Mouse (Mus musculus) monocyte, adult 2 months (primary cell): ENCODE results near the gene Gsc.

Experiments used
- DNase-seq, 2 experiments: peaks; one replicate each; pipeline ENCODE4 v3.0.0; 2022; ENCODE audit warnings: low spot score in 2 of 2, low read depth in 1 of 2

Gsc gene

GRCm38 (mm10) chr12:104472601-104473424 is at the start of gene Gsc:
Gene Gsc (minus strand): TSS chr12:104473330.
- DNase-seq: no peak

DNA sequence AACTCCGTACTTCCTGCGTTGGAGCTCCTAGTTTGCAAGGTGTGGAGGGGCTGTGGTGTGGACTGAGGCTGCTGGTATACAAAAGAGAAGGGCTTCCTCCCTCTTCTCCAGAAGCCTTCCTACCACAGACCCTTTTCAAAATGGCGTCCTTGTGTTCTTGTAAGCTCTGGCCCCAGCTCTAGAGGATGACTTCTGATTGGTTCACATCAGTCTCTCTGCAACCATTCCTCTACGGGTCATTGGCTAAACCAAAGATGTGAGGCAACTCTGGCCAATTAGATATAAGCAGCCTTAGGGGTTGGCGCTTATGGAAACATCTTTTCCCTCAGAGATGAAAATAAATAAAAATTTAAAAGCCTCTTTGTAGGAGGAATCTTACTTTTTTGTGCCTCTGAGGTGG is 46.6 kb upstream of the Gsc start:
- no peak for DNase-seq

- DNase-seq: no peak
Observed at GRCm38 (mm10) chr12:104507911-104508310, 34.8 kb upstream of the Gsc start.

DNA sequence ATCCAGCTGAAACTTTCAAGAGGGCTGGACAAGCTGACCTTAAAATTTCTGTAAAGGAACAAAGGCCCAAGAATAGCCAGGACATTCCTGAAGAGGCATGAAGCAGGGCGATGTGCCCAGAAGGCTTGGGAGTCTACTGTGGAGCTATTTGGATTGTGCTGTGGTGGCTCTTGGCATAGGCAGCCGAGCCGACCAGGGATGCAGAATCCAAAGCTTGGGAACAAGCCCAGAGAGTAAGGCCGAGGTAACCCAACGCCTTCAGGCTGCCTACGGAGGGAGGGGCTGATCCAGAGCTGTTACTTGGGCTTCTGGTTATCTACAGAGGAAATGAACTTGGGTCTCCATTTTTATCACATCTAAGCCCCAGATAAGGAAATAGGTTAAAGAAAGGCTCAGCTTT is 18.9 kb upstream of the Gsc start:
- DNase-seq: no peak

GRCm38 (mm10) chr12:104486205-104486604 is 13.1 kb upstream of the Gsc start:
- no peak for DNase-seq

GRCm38 (mm10) chr12:104485161-104485560 is 12.0 kb upstream of the Gsc start:
- DNase-seq: no peak

- DNase-seq: no peak
Observed at GRCm38 (mm10) chr12:104481007-104481406, 7.9 kb upstream of the Gsc start.

- no peak for DNase-seq
Observed at GRCm38 (mm10) chr12:104478193-104478592, 5.1 kb upstream of the Gsc start.

- DNase-seq: no peak
Observed at GRCm38 (mm10) chr12:104477501-104477900, 4.4 kb upstream of the Gsc start.

DNA sequence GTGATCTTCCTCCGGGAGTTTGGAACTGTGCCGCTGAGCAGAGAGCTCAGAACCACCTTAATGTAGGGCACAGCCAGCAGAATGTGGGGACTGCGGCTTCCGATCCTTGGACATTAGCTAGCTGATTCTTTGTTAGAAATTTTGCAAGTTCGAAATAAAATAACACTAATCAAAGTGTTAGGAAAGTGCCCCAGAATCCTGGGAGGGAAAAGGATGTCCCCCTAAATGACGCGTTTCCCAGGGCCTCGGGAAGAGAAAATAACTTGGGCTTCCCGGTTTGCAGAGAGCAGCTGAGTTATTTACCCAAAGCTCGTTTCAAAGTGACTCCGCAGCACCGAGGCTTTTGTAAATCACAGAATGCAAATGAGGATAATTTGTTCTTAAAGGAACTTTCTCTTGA is 3.9 kb upstream of the Gsc start:
- no peak for DNase-seq

- no peak for DNase-seq
Observed at GRCm38 (mm10) chr12:104475946-104476345, 2.8 kb upstream of the Gsc start.

DNA sequence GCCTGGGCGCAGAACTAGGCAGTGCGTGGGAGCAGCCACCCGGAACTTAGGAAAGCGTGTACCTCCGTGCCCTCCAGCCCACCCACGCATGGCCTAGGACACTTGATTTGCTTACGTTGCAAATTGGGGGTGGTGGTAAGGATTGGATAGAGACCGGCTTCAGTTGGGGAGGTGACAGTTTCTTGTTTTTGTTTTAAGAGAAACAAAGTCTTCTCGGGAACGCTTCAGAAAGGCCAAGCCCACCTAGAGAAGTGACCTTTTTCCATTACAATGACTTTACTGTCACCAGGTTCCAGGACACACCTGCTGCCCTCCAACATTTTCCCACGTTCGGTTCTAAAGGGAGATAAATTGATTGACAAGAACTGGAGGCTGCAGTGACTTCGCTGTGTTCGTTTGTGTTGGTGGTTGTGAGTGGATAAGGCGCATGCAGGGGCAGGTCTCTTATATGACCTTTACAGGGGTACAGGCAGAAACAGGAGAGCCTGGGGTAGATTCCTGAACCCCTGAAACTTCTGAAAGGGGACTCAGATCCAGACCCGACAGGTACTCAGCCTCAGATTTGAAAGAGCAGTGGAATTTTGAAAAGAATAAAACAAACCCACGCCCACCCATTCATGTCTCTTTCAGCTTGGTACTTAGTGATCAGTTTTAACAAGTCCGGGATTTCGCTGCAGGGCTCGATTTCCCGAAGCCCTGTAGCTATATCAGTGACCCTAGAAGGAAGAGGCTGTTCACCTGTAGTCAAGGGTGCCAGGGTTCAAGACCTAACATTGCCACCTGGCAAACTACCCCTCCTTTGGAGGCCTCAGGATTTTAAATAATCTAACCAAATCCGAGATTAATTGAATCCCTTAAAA is 2.0 kb upstream of the Gsc start:
- no peak for DNase-seq

DNA sequence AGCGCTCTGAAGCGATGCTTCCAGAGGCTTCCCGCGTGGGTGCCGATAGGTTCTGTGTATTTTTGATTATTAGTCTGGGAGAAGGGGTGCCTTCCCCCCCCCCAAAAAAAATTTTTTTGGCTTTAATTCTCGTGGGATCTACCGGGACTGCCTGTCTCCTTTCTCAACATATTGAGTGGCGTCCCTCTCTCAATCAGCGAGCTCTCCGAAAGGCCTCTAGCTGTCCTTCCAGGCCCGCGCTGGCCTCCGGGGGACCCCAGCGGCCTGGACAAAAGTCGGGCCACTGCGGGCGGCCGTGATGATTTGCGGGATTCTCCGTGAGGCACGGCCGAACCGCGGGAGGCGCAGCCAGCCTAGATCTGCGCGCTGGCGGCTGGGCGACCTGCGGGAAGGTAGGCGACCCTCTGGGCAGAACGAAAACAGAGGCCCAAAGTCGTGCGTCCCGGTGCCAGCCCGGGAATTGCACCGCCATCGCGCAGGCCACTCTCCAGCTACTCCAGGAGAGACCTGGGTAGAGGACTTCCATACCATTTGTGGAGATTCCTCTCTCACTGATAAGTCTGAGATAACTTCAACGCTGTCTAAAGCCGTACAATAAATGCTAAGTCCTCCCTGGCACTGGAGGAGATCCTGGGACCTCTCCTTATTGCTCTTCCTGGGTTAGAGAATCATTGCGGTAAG is 1.2 kb upstream of the Gsc start:
- no peak for DNase-seq

DNA sequence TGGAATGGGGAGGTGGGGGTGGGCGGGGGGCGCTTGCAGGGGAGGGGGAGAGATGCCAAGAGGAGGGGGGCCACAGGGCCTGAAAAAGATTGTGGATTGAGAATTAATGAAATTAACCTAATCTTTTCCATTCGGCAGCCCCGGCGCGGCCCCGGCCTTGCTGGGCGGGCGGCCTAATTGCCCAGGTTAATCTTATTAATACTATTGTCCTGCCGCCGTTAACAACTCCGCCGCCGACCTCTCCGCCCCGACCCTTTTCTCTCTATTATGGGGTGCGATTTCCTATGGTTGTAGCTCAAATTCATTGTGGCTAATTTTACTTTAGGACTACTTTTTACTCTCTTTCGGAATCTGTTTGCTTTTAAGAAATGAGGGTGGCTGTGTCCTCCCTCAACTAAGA is 362 bp upstream of the Gsc start:
- DNase-seq: no peak

GRCm38 (mm10) chr12:104472218-104472525 is 958 bp downstream of the Gsc start:
- DNase-seq: no peak

- DNase-seq: peak; percentile 11 to 21
Observed at GRCm38 (mm10) chr12:104471351-104472217, 1.5 kb downstream of the Gsc start.

DNA sequence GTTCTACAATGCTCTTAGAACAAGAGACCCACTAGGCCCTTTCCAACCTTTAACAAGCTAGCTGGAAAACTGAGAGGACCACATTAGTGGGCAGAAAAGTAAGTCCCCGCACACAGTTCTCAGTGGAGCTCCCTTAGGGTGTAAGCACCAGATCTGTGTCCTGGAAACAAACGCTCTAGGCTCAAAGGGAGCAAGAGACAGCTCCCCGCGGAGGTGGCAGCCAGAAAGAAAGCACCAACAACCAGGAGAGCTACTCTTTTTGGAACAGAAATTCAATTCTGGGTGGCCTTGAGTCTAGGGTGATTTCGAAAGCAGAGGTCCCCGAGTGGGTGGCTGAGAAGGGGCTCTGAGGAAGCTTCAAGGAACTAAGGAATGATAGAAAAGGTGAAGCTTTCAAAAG is 2.5 kb downstream of the Gsc start:
- no peak for DNase-seq

- DNase-seq: no peak
Observed at GRCm38 (mm10) chr12:104468783-104469182, 4.3 kb downstream of the Gsc start.

DNA sequence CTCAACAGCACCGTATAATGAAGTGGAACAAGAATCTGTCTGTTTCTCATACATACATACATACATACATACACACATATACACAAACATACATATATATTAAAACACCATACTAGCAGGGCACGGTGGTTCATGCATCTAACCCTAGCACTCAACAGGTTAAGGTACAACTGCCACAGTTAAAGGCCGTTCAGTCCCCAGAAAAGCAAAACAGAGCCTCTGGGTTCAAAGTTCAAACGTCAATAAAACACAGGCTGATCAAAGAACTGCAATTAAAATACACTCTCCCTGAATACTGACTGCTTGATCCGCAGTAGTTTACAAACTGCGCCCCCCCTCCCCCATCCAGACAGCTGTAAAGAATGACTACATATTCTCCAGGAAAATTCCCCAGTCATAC is 5.8 kb downstream of the Gsc start:
- DNase-seq: no peak

GRCm38 (mm10) chr12:104466930-104467329 is 6.2 kb downstream of the Gsc start:
- DNase-seq: no peak

DNA sequence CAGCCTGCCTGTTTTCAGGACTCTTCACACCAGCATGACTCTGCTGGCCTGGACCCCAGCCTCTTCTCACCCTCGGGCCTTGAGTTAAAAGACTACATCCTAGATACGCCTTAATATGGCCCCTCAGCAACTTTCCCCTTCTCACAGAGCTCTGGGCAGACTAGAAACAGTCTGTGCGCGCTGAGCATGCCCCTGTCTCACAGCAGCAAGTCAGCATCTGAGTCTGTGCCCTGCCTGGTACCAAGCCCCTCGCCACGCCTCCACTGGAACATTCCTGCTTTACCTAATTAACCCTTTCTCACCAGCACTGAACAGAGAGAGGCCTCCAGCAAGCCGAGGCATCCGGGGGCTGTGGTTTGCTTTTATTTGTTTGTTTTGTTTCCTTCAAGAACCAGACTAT is 11.8 kb downstream of the Gsc start:
- no peak for DNase-seq
